Mouse (Mus musculus): Measurements from ENCODE around the gene Fam124a.

GRCm38 (mm10) chr14:62622393-62622792 lies 66.9 kb downstream of the Fam124a start:
- TF ChIP-seq CTCF (IDR thresholded peaks at IDR 0.05; ENCODE audit: low read depth) (no peak), EP300 (optimal IDR thresholded peaks at IDR 0.05) (no peak)
